In the genomic region with DNA sequence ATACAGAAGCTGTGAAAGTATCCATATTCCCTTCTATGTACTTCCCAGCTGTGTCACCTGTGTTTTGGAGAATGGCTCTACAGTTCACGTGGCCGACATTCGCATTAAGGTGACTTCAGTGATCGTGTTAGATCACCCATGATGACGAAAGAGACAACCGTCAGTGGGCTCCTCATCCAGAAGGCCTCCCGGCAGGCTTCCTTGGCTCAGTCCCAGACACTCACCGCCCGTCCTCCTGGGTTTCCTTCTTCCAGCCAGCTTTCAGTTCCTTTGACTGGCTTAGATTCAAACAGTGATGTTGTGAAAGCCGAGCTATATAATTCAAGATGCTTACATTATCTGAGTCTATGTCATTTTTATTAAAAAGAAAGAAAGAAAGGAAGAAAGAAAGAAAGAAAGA, we compare ENCODE assay signal across 15 mouse cellular contexts. TPM values are rescaled to one million over a fixed set of nuclear protein-coding genes. Genes with fewer than 3 reads are reported as not detected.
DNase-seq lines count a peak whose midpoint lies in the region; ATAC-seq and TF ChIP-seq lines count a peak whose summit lies in the region.
"Had no signal": no experiment of that assay in that cellular context is flagged by ENCODE, and none has a peak within 500 bp of the region (broad histone marks: within the 10 kb centered on the region; RNA-seq: fewer than 3 reads in every experiment).

No protein-coding gene starts in this region.

- H3K4me1 ChIP-seq in hindbrain, postnatal 0 days (ENCODE audit: insufficient read depth, low read length), result no peaks in the 10 kb centered on the region
- H3K4me1 ChIP-seq in hindbrain, embryonic 14.5 days (replicated peaks; ENCODE audit: control insufficient read depth, insufficient read depth, low read length), result no peaks in the 10 kb centered on the region
- H3K4me1 ChIP-seq: embryonic facial prominence, embryonic 15.5 days; intestine, embryonic 15.5 days had no signal

- H3K4me3 ChIP-seq in hindbrain, postnatal 0 days (ENCODE audit: low read length), result no peak overlapping the region
- H3K4me3 ChIP-seq in hindbrain, embryonic 14.5 days (replicated peaks; ENCODE audit: low read length), result no peak overlapping the region
- H3K4me3 ChIP-seq: embryonic facial prominence, embryonic 15.5 days; heart, embryonic 15.5 days; intestine, embryonic 15.5 days had no signal

- DNase-seq in hindbrain, postnatal 0 days (ENCODE audit: low spot score), result peak; percentile 39
- no peak for DNase-seq in hindbrain, embryonic 14.5 days (ENCODE audit: low spot score)
- DNase-seq in NIH3T3 (ENCODE audit: low read depth), result peak; percentile 33
- DNase-seq in brain, embryonic 14.5 days (ENCODE audit: low read depth), result peak; percentile 12
- DNase-seq in cerebellum, postnatal 36 days, result peak; percentile 43 to 57
- DNase-seq in adrenal gland, postnatal 14 days, result no peak
- no peak for DNase-seq in embryo, embryonic 9.5 days (ENCODE audit: extremely low spot score)
- DNase-seq: liver; liver, postnatal 0 days; midbrain, embryonic 14.5 days; thymus, adult 18-20 months had no signal

- H3K27ac ChIP-seq in hindbrain, postnatal 0 days, result no peak overlapping the region
- H3K27ac ChIP-seq in hindbrain, embryonic 14.5 days, result no peak overlapping the region
- H3K27ac ChIP-seq: embryonic facial prominence, embryonic 15.5 days; heart, embryonic 15.5 days; intestine, embryonic 15.5 days; macrophage had no signal

- no peak overlapping the region for H3K9ac ChIP-seq in hindbrain, postnatal 0 days (replicated peaks; ENCODE audit: low read length)
- no peak overlapping the region for H3K9ac ChIP-seq in hindbrain, embryonic 14.5 days
- H3K9ac ChIP-seq: embryonic facial prominence, embryonic 15.5 days; heart, embryonic 15.5 days; intestine, embryonic 15.5 days; liver, postnatal 0 days had no signal

- WGBS in hindbrain, postnatal 0 days, result 51% methylated on average over 10 of the region's 10 CpGs
- WGBS in hindbrain, embryonic 14.5 days, result 78% methylated on average over 10 of the region's 10 CpGs

- no peaks in the 10 kb centered on the region for H3K36me3 ChIP-seq in hindbrain, postnatal 0 days (ENCODE audit: insufficient read depth, low read length)
- no peaks in the 10 kb centered on the region for H3K36me3 ChIP-seq in hindbrain, embryonic 14.5 days (replicated peaks; ENCODE audit: control insufficient read depth, insufficient read depth)
- H3K36me3 ChIP-seq: embryonic facial prominence, embryonic 15.5 days; heart, embryonic 15.5 days; intestine, embryonic 15.5 days had no signal

- TF ChIP-seq POLR2A in brain, embryonic 14.5 days (IDR thresholded peaks at IDR 0.05; ENCODE audit: borderline replicate concordance, extremely low read depth, insufficient read depth, insufficient read length, poor library complexity, severe bottlenecking), result no peak

- no peaks in the 10 kb centered on the region for H3K9me3 ChIP-seq in hindbrain, postnatal 0 days (ENCODE audit: low read length)
- H3K9me3 ChIP-seq in hindbrain, embryonic 14.5 days (ENCODE audit: control insufficient read depth, low read length), result no peaks in the 10 kb centered on the region
- H3K9me3 ChIP-seq: embryonic facial prominence, embryonic 15.5 days; heart, embryonic 15.5 days; intestine, embryonic 15.5 days had no signal

- no peak overlapping the region for H3K4me2 ChIP-seq in hindbrain, postnatal 0 days (ENCODE audit: low read depth, low read length)
- H3K4me2 ChIP-seq in hindbrain, embryonic 14.5 days (replicated peaks), result no peak overlapping the region
- H3K4me2 ChIP-seq: embryonic facial prominence, embryonic 15.5 days; heart, embryonic 15.5 days; intestine, embryonic 15.5 days had no signal

- ATAC-seq in hindbrain, postnatal 0 days, result no peak
- no peak for ATAC-seq in hindbrain, embryonic 14.5 days (ENCODE audit: low FRiP score)
- ATAC-seq: intestine, embryonic 15.5 days; liver, postnatal 0 days had no signal

- H3K27me3 ChIP-seq in hindbrain, postnatal 0 days (ENCODE audit: insufficient read depth, low read length), result no peaks in the 10 kb centered on the region
- H3K27me3 ChIP-seq in hindbrain, embryonic 14.5 days (ENCODE audit: control insufficient read depth, insufficient read depth, low read length), result no peaks in the 10 kb centered on the region
- H3K27me3 ChIP-seq: embryonic facial prominence, embryonic 15.5 days; heart, embryonic 15.5 days; intestine, embryonic 15.5 days had no signal

- no peak for TF ChIP-seq CTCF in hindbrain, postnatal 0 days (IDR thresholded peaks at IDR 0.05; ENCODE audit: low read depth)
- TF ChIP-seq CTCF in brain, embryonic 14.5 days (IDR thresholded peaks at IDR 0.05; ENCODE audit: borderline replicate concordance, extremely low read depth, insufficient read depth, insufficient read length), result no peak

RNA-seq across cellular contexts. Expression of gene Hps1, which starts 57.8 kb away (rescaled TPM):
- 13.6 and 22.2 TPM in 2 replicates for total RNA-seq in hindbrain, postnatal 0 days (2014; rRNA removed)
- 10.0 and 11.9 TPM in 2 replicates for polyA plus RNA-seq in hindbrain, postnatal 0 days (2015; fragmentation: Nextera tagmentation; extraction: Ambion mirVana)
- 7.8 and 10.0 TPM in 2 replicates for polyA plus RNA-seq in hindbrain, embryonic 14.5 days (2014; fragmentation: Nextera tagmentation; extraction: Ambion mirVana)
- polyA plus RNA-seq in brain, embryonic 14.5 days (2012; rRNA removed), result 31.1 and 43.0 TPM in 2 replicates
- total RNA-seq in adrenal gland, postnatal 14 days (2021), result 18.9 and 19.8 TPM in 2 replicates

Comparison
In these comparisons a context has a peak if more than half of its experiments do, and no peak if none do; other contexts are left out.
1. DNase-seq: peak in hindbrain, postnatal 0 days (single experiment), NIH3T3 (single experiment), brain, embryonic 14.5 days (single experiment) and cerebellum, postnatal 36 days (2 of 2); none in hindbrain, embryonic 14.5 days (single experiment), adrenal gland, postnatal 14 days (single experiment) and embryo, embryonic 9.5 days (single experiment).